Mouse (Mus musculus): ENCODE measurements around the gene Hspg2.

GRCm38 (mm10) chr4:137493187-137493586 lies 24.6 kb downstream of the Hspg2 start:
- no peak for TF ChIP-seq CTCF (conservative IDR thresholded peaks at IDR 0.05; ENCODE audit: insufficient read depth, insufficient read length, low read depth, low read length)
- TF ChIP-seq POLR2A (IDR thresholded peaks at IDR 0.05; ENCODE audit: low read depth, low read length), result no peak
